Mouse (Mus musculus) midbrain, embryonic 11.5 days (tissue): Measurements from ENCODE around the gene Imp3. TPM values are rescaled to one million over a fixed set of nuclear protein-coding genes. Genes with fewer than 3 reads are reported as not detected.

Experiments used
- ATAC-seq: fragments of 200-750 bp; cut with Nextera tagmentation; 2 replicates; pipeline ENCODE4 v1.8.0; 2017; ENCODE audit warnings: moderate TSS enrichment, moderate library complexity; ENCODE audit not compliant: low FRiP score
- DNase-seq: peaks from one replicate; pipeline ENCODE4 v3.0.0; 2015; ENCODE audit warnings: low spot score; ENCODE audit errors: missing footprints
- H3K27ac ChIP-seq: fragments of 300-500 bp; sonication (generic); 2 replicates; pipeline ENCODE4 v1.5.1; 2014; ENCODE audit warnings: low read depth, low read length
- H3K27me3 ChIP-seq: fragments of 300-500 bp; sonication (generic); 2 replicates; pipeline ENCODE4 v1.6.1; 2014; ENCODE audit warnings: mild to moderate bottlenecking, low read length, moderate library complexity, mixed read lengths; ENCODE audit not compliant: control insufficient read depth, insufficient read depth
- H3K36me3 ChIP-seq: fragments of 300-500 bp; sonication (generic); 2 replicates; pipeline ENCODE4 v1.6.1; 2014; ENCODE audit warnings: mild to moderate bottlenecking, low read length, moderate library complexity, mixed read lengths; ENCODE audit not compliant: control insufficient read depth, insufficient read depth
- H3K4me1 ChIP-seq: fragments of 300-500 bp; sonication (generic); 2 replicates; pipeline ENCODE4 v1.6.1; 2014; ENCODE audit warnings: low read length; ENCODE audit not compliant: control insufficient read depth, insufficient read depth
- H3K4me2 ChIP-seq: fragments of 300-500 bp; sonication (generic); 2 replicates; pipeline ENCODE4 v1.6.1; 2014; ENCODE audit warnings: mild to moderate bottlenecking, moderate library complexity
- H3K4me3 ChIP-seq: fragments of 300-500 bp; sonication (generic); 2 replicates; pipeline ENCODE4 v1.5.1; 2014; ENCODE audit warnings: low read depth, low read length
- H3K9ac ChIP-seq: fragments of 300-500 bp; sonication (generic); 2 replicates; pipeline ENCODE4 v1.6.1; 2014; ENCODE audit warnings: low read length
- H3K9me3 ChIP-seq: fragments of 300-500 bp; sonication (generic); 2 replicates; pipeline ENCODE4 v1.6.1; 2016; ENCODE audit warnings: low read length; ENCODE audit not compliant: control insufficient read depth
- WGBS: fragments of 180-500 bp; shearing (Covaris S2); extraction: QIAGEN DNeasy Blood & Tissue Kit; methylation state at CpG from one replicate; pipeline ENCODE4 v1.1.7; 2014; 5-methylcytosine and 5-hydroxymethylcytosine counted together
- polyA plus RNA-seq: library from polyadenylated mRNA; unstranded; fragments of >200 nt; fragmentation: Nextera tagmentation; extraction: Ambion mirVana; gene quantifications from 2 replicates; pipeline ENCODE4 v1.2.1, GENCODE M21; 2014

The Imp3 gene
- polyA plus RNA-seq, 1 experiment from 2014 or later: 57.0 TPM

DNA sequence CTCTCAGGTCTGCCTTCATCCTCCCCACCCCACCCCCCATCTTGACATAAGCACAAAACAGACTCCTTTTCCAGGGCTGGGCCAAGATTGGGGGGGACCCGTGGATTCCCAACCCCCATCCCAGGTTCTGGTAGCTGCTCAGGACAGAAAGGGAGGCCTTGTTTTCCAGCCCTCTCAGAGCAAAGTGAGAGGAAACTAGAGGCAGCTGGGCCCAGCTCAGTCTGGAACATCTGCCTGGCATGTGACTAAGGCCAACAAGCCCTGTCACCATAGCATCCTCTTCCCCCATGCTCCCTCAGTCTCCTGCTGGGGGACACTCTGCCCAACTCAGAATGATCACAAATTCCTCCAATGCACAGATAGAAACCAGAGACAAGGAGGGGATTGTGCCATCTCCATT is 22.2 kb upstream of the Imp3 start:
- H3K9ac ChIP-seq: no peak overlapping the region
- WGBS: 77% methylated on average over 1 of the region's 1 CpGs
- no peak overlapping the region for H3K27ac ChIP-seq
- H3K4me3 ChIP-seq: no peak overlapping the region
- H3K9me3 ChIP-seq: no peaks in the 10 kb centered on the region
- ATAC-seq: no peak
- no peak for DNase-seq
- no peaks in the 10 kb centered on the region for H3K4me1 ChIP-seq
- no peak overlapping the region for H3K4me2 ChIP-seq
- H3K27me3 ChIP-seq: no peaks in the 10 kb centered on the region
- peaks cover 5% of the 10 kb centered on the region for H3K36me3 ChIP-seq

DNA sequence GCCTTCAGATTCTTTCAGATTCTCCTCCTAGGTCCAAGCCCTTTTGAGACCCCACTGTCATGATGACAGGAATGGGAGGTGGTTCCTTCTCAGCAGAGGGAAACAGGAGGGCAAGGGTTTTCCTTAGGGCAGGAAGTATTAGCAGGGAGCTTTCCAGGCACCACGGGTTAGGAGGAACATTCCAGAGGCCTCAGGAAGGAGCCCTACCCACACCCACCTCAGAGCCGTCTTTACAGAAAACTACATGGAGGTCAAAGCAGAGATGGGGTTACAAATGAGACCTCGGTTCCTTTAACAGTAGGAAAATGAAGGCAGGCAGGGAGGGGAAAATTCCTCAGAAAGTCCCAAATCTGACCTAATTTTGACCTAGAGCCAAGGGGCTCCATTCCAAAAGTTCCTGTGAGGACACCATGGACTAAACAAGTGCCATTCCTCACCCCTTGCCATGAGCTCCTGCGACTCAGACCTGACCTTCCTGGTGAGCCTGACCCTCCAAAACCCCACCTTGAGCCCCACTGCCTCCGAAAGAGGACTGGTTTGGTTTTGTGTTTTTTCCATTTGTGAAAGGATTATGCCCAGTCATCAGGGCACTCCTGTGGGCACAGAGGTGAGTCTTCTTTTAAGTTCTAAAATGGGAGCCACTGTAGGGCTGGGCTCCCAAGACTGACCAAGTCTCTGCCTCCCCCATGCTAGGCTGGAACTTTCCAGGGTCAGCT is 21.4 kb upstream of the Imp3 start:
- Histone ChIP-seq H3K9ac (no peak overlapping the region), H3K4me1 (no peaks in the 10 kb centered on the region), H3K36me3 (peaks cover 5% of the 10 kb centered on the region), H3K9me3 (no peaks in the 10 kb centered on the region), H3K4me3 (no peak overlapping the region), H3K27ac (no peak overlapping the region), H3K27me3 (no peaks in the 10 kb centered on the region), H3K4me2 (no peak overlapping the region)
- 82% methylated on average over 5 of the region's 5 CpGs for WGBS
- DNase-seq (no peak), ATAC-seq (no peak)

DNA sequence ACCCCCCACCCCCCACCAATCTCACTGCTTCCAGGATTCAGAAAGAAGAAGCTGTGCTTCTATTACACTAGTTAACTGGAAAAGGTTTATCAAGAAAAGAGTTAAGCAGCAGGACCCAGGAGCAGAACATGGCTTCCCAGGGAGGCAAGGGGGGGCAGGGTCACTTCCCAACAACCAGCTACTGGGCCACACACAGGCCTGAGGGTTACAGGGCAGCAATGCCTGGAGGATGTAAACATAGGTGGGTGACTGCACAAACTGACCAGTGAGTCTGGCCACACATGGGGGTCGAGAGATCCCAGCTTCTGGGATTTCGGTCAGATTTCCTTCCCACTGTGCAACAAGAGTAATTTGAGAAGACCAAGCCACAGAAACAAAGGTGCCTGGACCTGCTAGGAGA is 20.1 kb upstream of the Imp3 start:
- Histone ChIP-seq H3K4me3 (no peak overlapping the region), H3K9me3 (no peaks in the 10 kb centered on the region; the same call in 1 of the 2 replicates), H3K9ac (no peak overlapping the region), H3K36me3 (peaks cover 7% of the 10 kb centered on the region), H3K4me1 (no peaks in the 10 kb centered on the region), H3K27ac (no peak overlapping the region), H3K4me2 (no peak overlapping the region), H3K27me3 (no peaks in the 10 kb centered on the region)
- WGBS: 46% methylated on average over 2 of the region's 2 CpGs
- DNase-seq (no peak), ATAC-seq (no peak)

DNA sequence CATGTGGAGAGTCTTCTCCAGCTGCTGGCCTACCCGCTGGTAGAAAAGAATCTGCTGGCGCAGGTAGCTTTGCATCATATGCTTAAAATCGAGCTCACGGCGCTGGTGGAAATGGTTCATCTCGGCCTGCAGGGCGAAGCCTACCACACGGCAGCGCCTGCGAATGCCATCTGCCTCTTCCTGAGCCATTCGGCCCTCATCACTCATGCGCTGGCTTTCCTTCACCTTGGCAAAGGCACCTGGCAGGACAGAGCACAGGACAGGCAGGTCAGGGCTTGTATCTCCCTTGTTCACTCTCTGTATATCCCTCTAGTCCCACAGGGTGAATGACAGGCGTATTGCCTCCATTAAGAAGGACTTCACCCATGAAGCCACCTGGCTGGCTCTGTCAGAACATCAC is 18.8 kb upstream of the Imp3 start:
- Histone ChIP-seq H3K36me3 (peaks cover 7% of the 10 kb centered on the region), H3K27ac (no peak overlapping the region), H3K9ac (no peak overlapping the region), H3K4me2 (no peak overlapping the region), H3K4me3 (no peak overlapping the region), H3K27me3 (no peaks in the 10 kb centered on the region), H3K4me1 (0 out of 2 replicates have a peak, but pooled peaks cover 2% of the 10 kb centered on the region), H3K9me3 (no peaks in the 10 kb centered on the region; the same call in 1 of the 2 replicates)
- DNase-seq (no peak), ATAC-seq (no peak)
- 96% methylated on average over 13 of the region's 13 CpGs for WGBS

DNA sequence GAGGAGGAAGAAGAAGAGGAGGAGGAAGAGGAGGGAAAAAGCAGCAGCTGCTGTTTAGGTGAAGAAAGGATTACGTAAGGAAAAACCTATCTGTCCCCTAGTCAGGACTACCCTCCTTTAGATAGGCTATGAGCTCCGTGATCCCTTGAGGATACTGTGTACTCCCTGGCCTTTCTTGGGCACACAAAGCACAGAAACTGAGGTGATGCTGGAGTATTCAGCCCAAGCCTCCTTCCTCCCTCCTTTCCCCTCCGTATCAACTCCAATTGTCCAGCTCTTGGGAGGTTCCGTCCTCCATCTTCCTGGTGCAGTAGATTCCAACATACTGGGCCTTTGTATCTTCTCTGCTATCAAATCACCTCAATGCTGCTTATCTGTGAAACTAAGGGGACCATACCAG is 14.5 kb upstream of the Imp3 start:
- H3K4me1 ChIP-seq: peaks cover 26% of the 10 kb centered on the region
- ATAC-seq: no peak

DNA sequence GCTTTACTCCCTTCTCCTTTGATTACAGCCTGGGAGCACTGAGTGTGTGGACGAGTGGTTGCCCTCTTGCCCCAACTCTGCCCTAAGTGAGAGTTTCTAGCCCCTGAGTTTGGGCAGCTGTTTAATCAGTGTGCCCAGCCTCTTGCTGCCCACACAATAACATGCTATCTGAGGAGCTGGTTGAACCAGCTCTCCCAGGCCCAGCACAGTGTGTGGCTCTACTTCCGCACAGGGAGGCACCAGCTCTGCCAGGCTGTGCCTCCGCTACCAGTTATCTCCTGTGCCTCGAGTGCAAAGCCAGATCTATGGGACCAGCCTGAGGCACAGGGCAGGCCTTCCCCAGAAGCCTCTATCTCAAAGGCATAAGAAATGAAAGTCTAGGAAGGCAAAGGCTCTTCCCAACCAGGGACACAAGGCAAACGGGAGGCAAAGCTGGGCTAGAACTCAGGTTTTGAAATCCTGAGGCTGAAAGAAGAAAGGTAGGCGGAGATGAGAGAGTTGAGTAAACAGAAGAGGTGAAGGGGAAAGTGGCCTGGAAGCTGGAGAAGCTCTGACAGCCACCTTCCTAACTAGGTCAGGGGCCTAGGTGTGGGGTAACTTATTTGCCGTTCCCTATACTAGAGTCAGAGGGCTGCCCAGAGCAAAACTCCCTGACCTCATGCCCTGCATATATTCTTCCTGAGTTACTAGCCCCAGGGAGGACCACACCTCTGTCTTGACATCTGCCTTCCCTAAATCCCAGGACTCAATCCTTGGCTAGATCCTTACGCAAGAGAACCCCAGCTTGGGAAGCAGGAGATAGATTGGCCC is 13.2 kb upstream of the Imp3 start:
- H3K36me3 ChIP-seq: peaks cover 5% of the 10 kb centered on the region; the same call in 1 of the 2 replicates
- H3K4me1 ChIP-seq: peaks cover 26% of the 10 kb centered on the region
- H3K27me3 ChIP-seq: no peaks in the 10 kb centered on the region
- H3K9ac ChIP-seq: peak overlapping the region; percentile 48
- peak overlapping the region; percentile 27 for H3K4me2 ChIP-seq
- H3K27ac ChIP-seq: no peak overlapping the region
- 70% methylated on average over 8 of the region's 8 CpGs for WGBS
- peak; percentile 76 for DNase-seq
- 0 out of 2 replicates have a peak overlapping the region, but pooled peaks have one; percentile 4 for H3K4me3 ChIP-seq
- H3K9me3 ChIP-seq: no peaks in the 10 kb centered on the region; the same call in 1 of the 2 replicates
- ATAC-seq: no peak

More for the DNA sequence above, 14.5 kb upstream of the Imp3 start:
- peak; percentile 75 for DNase-seq
- 90% methylated on average over 4 of the region's 4 CpGs for WGBS
- no peak overlapping the region for H3K4me3 ChIP-seq
- H3K27ac ChIP-seq: no peak overlapping the region
- H3K36me3 ChIP-seq: peaks cover 5% of the 10 kb centered on the region; the same call in 1 of the 2 replicates
- H3K4me2 ChIP-seq: no peak overlapping the region
- H3K9me3 ChIP-seq: no peaks in the 10 kb centered on the region; the same call in 1 of the 2 replicates
- no peak overlapping the region for H3K9ac ChIP-seq
- H3K27me3 ChIP-seq: no peaks in the 10 kb centered on the region

DNA sequence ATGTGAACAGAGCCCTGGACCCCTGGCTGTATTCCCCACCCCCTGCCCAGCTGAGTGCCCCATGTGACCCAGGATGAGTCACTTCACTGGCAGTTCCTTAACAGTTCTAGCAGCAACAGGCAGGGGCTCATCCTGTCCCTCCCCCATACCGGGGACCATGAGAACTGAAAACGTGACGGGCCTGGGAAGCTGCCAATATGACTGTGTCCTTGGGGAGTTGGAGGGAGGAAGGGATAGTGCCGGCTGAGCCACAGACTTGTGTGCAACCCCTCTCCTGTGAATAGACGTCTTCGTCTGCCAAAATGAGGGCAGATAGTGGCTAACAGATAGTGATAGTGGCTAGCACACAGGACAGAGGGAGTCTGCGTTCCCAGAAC is 12.6 kb upstream of the Imp3 start:
- H3K4me3 ChIP-seq: 0 out of 2 replicates have a peak overlapping the region, but pooled peaks have one; percentile 4
- H3K27me3 ChIP-seq: no peaks in the 10 kb centered on the region
- peaks cover 4% of the 10 kb centered on the region; the same call in 1 of the 2 replicates for H3K36me3 ChIP-seq
- peaks cover 26% of the 10 kb centered on the region for H3K4me1 ChIP-seq
- ATAC-seq: no peak
- WGBS: 58% methylated on average over 7 of the region's 7 CpGs
- H3K4me2 ChIP-seq: peak overlapping the region; percentile 27
- peak; percentile 70 for DNase-seq
- H3K9ac ChIP-seq: peak overlapping the region; percentile 48
- H3K9me3 ChIP-seq: no peaks in the 10 kb centered on the region; the same call in 1 of the 2 replicates
- H3K27ac ChIP-seq: no peak overlapping the region

DNA sequence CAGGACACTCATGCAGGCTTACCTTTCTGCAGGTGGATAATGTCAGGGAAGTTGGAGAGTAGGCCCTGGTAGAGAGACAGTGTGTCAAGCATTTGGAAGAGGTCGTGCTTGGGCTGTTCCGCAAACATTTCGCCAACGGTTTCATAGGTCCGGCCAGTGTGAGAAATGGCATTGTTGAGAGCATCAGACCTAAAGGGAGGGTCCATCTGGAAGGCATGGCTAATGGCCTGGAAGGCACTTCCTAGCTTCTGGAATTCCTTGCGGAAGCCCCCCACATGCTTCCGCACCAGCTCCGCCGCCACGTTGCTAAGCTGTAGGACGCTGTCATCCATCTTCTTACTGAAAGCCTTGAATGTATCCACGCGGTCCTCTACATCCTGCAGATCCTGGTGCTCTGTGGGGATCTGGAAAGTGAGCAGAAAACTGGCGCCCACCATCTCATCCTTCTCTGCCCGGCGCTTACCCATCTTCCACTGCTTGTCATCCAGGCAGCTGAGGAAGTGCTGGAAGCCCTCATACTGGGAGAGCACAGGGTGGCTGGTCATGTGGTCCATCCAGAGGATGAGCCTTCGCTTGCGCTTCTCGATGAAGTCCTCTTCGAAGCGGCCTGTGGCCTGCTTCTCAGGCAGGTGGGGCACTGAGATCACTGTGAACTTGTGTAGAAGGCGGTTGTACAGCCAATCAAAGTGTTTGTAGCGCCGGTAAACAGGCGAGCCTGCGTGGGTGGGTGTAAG is 11.8 kb upstream of the Imp3 start:
- Histone ChIP-seq H3K36me3 (peaks cover 2% of the 10 kb centered on the region; the same call in 1 of the 2 replicates), H3K27me3 (no peaks in the 10 kb centered on the region), H3K27ac (no peak overlapping the region), H3K4me3 (no peak overlapping the region), H3K4me2 (peak overlapping the region; percentile 27), H3K9me3 (no peaks in the 10 kb centered on the region; the same call in 1 of the 2 replicates), H3K4me1 (peaks cover 26% of the 10 kb centered on the region), H3K9ac (no peak overlapping the region; the same call in 1 of the 2 replicates)
- ATAC-seq: no peak
- 91% methylated on average over 26 of the region's 26 CpGs for WGBS
- DNase-seq: peak; percentile 75
